Mouse (Mus musculus) stomach, postnatal 0 days (tissue): ENCODE results near the gene Cdk11b.

Experiments
- CTCF ChIP-seq: IDR thresholded peaks from 2 replicates; pipeline ENCODE4 v1.5.1; 2016; ENCODE audit warnings: antibody characterized with exemption, low read depth, mild to moderate bottlenecking, moderate library complexity
- EP300 ChIP-seq: optimal IDR thresholded peaks from 2 replicates; pipeline ENCODE3; 2016; ENCODE audit warnings: antibody characterized with exemption

- TF ChIP-seq CTCF (peak; percentile 35; the same call in 1 of the 2 replicates), EP300 (no peak)
Observed at GRCm38 (mm10) chr4:155668689-155669597, 44.3 kb downstream of the Cdk11b start, which contains the start of gene Mib2.
